Mouse (Mus musculus) testis, adult 2 months (tissue): ENCODE results near the gene Reep1.

ENCODE experiments used
- CTCF ChIP-seq: fragments of 200-500 bp; IDR thresholded peaks from 2 replicates; pipeline ENCODE4 v1.5.1; 2012; ENCODE audit warnings: low read depth, mild to moderate bottlenecking, inconsistent platforms, low read length, moderate library complexity; ENCODE audit not compliant: control insufficient read depth, insufficient read depth, insufficient replicate concordance
- POLR2A ChIP-seq: fragments of 200-500 bp; IDR thresholded peaks from 2 replicates; pipeline ENCODE4 v1.6.1; 2012; ENCODE audit warnings: low read depth, mild to moderate bottlenecking, inconsistent platforms, low read length, moderate library complexity; ENCODE audit not compliant: control insufficient read depth

- TF ChIP-seq CTCF (peak; percentile 4; the same call in 1 of the 2 replicates), POLR2A (no peak)
Observed at GRCm38 (mm10) chr6:71678891-71679290, 28.5 kb upstream of the Reep1 start.
